Mouse (Mus musculus): Measurements from ENCODE around the gene Myh15. TPM values are rescaled to one million over a fixed set of nuclear protein-coding genes. Genes with fewer than 3 reads are reported as not detected.
"Not testable (repeated sequence)": the region's sequence is repeated elsewhere in the genome, so short reads cannot be mapped to it uniquely, and the experiment has no call there.

Myh15 gene
- polyA plus RNA-seq, 1 experiment from 2014 or later: not detected

- Histone ChIP-seq H3K9ac (ENCODE audit: low read length) (no peak overlapping the region), H3K27me3 (ENCODE audit: control insufficient read depth, insufficient read depth, low read depth, low read length) (no peaks in the 10 kb centered on the region), H3K27ac (ENCODE audit: low read length) (no peak overlapping the region), H3K4me1 (replicated peaks; ENCODE audit: control insufficient read depth, insufficient read depth, low read length) (no peaks in the 10 kb centered on the region), H3K9me3 (ENCODE audit: control insufficient read depth, low read length) (no peaks in the 10 kb centered on the region), H3K4me2 (ENCODE audit: low read depth, low read length) (no peak overlapping the region), H3K36me3 (ENCODE audit: control insufficient read depth, insufficient read depth, low read length) (no peaks in the 10 kb centered on the region), H3K4me3 (ENCODE audit: low read length) (no peak overlapping the region)
- ATAC-seq (ENCODE audit: low read depth): no peak
- 46% methylated on average over 3 of the region's 3 CpGs for WGBS
Observed at GRCm38 (mm10) chr16:49197951-49198350, 140.7 kb downstream of the Myh15 start.

- no peak overlapping the region for H3K9ac ChIP-seq (ENCODE audit: low read length)
- no peaks in the 10 kb centered on the region for H3K4me1 ChIP-seq (replicated peaks; ENCODE audit: control insufficient read depth, insufficient read depth, low read length)
- H3K9me3 ChIP-seq (ENCODE audit: control insufficient read depth, low read length): no peaks in the 10 kb centered on the region
- H3K27ac ChIP-seq (ENCODE audit: low read length): no peak overlapping the region
- no peaks in the 10 kb centered on the region for H3K36me3 ChIP-seq (ENCODE audit: control insufficient read depth, insufficient read depth, low read length)
- no peaks in the 10 kb centered on the region for H3K27me3 ChIP-seq (ENCODE audit: control insufficient read depth, insufficient read depth, low read depth, low read length)
- ATAC-seq (ENCODE audit: low read depth): no peak
- WGBS: 64% methylated on average over 8 of the region's 8 CpGs
- no peak overlapping the region for H3K4me2 ChIP-seq (ENCODE audit: low read depth, low read length)
- H3K4me3 ChIP-seq (ENCODE audit: low read length): no peak overlapping the region
Observed at GRCm38 (mm10) chr16:49223733-49224132, 166.4 kb downstream of the Myh15 start.

GRCm38 (mm10) chr16:49243517-49243916 is 186.2 kb downstream of the Myh15 start:
- not testable (repeated sequence) for H3K9me3 ChIP-seq (ENCODE audit: control insufficient read depth, low read length); ATAC-seq (ENCODE audit: low read depth); H3K27ac ChIP-seq (ENCODE audit: low read length); H3K9ac ChIP-seq (ENCODE audit: low read length); H3K4me2 ChIP-seq (ENCODE audit: low read depth, low read length); H3K27me3 ChIP-seq (ENCODE audit: control insufficient read depth, insufficient read depth, low read depth, low read length); H3K4me1 ChIP-seq (replicated peaks; ENCODE audit: control insufficient read depth, insufficient read depth, low read length); H3K4me3 ChIP-seq (ENCODE audit: low read length); H3K36me3 ChIP-seq (ENCODE audit: control insufficient read depth, insufficient read depth, low read length)
- whole genome bisulfite sequencing: 94% methylated on average over 1 of the region's 1 CpGs

Other genes starting within 250 kb of the Myh15 start
- gene Retnlb, start 240.6 kb upstream of the Myh15 start, polyA plus RNA-seq (2015; fragmentation: Nextera tagmentation; extraction: Ambion mirVana): 0.30 and 0.43 TPM in 2 replicates
- gene Retnla, start 214.9 kb upstream of the Myh15 start, polyA plus RNA-seq (2015; fragmentation: Nextera tagmentation; extraction: Ambion mirVana): 76.1 and 129 TPM in 2 replicates
- gene Retnlg, start 184.9 kb upstream of the Myh15 start, polyA plus RNA-seq (2015; fragmentation: Nextera tagmentation; extraction: Ambion mirVana): 1.4 and 2.0 TPM in 2 replicates
- gene Dzip3, start 63.3 kb upstream of the Myh15 start, polyA plus RNA-seq (2015; fragmentation: Nextera tagmentation; extraction: Ambion mirVana): 24.4 and 30.4 TPM in 2 replicates
- gene Cip2a, start 63.3 kb upstream of the Myh15 start, polyA plus RNA-seq (2015; fragmentation: Nextera tagmentation; extraction: Ambion mirVana): 34.4 and 39.7 TPM in 2 replicates

All from lung, embryonic 16.5 days (tissue).